Mouse (Mus musculus) telencephalon, adult 2 months (tissue): ENCODE measurements at regions not wholly inside any gene's neighbourhood (a gene's known extent, or its start where the extent isn't known, plus 50 kb on each side); places are given as distances from the start of the nearest gene placed in this dataset.

Experiments
- DNase-seq: peaks from one replicate; pipeline ENCODE4 v3.0.0-alpha.2; 2011; ENCODE audit warnings: low read depth, low spot score

- no peak for DNase-seq
These were observed 1491.2 kb upstream of the Cited2 start for GRCm38 (mm10) chr10:16231821-16232220.

- DNase-seq = no peak
These were observed 1489.4 kb upstream of the Cited2 start for GRCm38 (mm10) chr10:16233612-16234106.

GRCm38 (mm10) chr10:16256329-16256728 lies 1466.7 kb upstream of the Cited2 start:
- no peak for DNase-seq

- no peak for DNase-seq
These were observed 1450.2 kb upstream of the Cited2 start for GRCm38 (mm10) chr10:16272786-16273185.

GRCm38 (mm10) chr10:16317026-16317425 lies 1406.0 kb upstream of the Cited2 start:
- no peak for DNase-seq

GRCm38 (mm10) chr10:16337546-16337945 lies 1385.5 kb upstream of the Cited2 start:
- DNase-seq = no peak

- DNase-seq = peak; percentile 43
These were observed 1381.5 kb upstream of the Cited2 start for GRCm38 (mm10) chr10:16341496-16341895.

GRCm38 (mm10) chr10:16364001-16364400 lies 1359.0 kb upstream of the Cited2 start:
- no peak for DNase-seq
